Mouse (Mus musculus) C2C12 (cell line): ENCODE data around the gene Sds. TPM values are rescaled to one million over a fixed set of nuclear protein-coding genes. Genes with fewer than 3 reads are reported as not detected.

Source experiments
- H3K27me3 ChIP-seq: one replicate; pipeline ENCODE4 v1.6.1; 2011; ENCODE audit not compliant: control insufficient read depth, insufficient read depth, insufficient read length
- H3K36me3 ChIP-seq: one replicate; pipeline ENCODE4 v1.6.1; 2011; ENCODE audit not compliant: control insufficient read depth, insufficient read depth
- H3K4me3 ChIP-seq: one replicate; pipeline ENCODE4 v1.5.1; 2011; ENCODE audit warnings: mild to moderate bottlenecking, control low read depth; ENCODE audit not compliant: poor library complexity, insufficient read depth, severe bottlenecking
- H3K79me2 ChIP-seq: one replicate; pipeline ENCODE4 v1.6.1; 2011; ENCODE audit not compliant: control insufficient read depth, insufficient read depth
- H3K79me3 ChIP-seq: one replicate; pipeline ENCODE4 v1.6.1; 2011; ENCODE audit warnings: low read depth, control low read depth
- H3ac ChIP-seq: one replicate; pipeline ENCODE3; 2011; ENCODE audit warnings: low read depth; ENCODE audit not compliant: control insufficient read depth, insufficient read length
- CEBPB ChIP-seq: IDR thresholded peaks from one replicate; pipeline ENCODE4 v1.6.1; 2011; ENCODE audit warnings: low read depth, mild to moderate bottlenecking, control low read depth, moderate library complexity
- CTCF ChIP-seq: IDR thresholded peaks from one replicate; pipeline ENCODE4 v1.5.1; 2011; ENCODE audit not compliant: control insufficient read depth, insufficient read depth, insufficient read length
- FOSL1 ChIP-seq: IDR thresholded peaks from one replicate; pipeline ENCODE4 v1.8.0; 2011; ENCODE audit warnings: mild to moderate bottlenecking, low read length; ENCODE audit not compliant: poor library complexity, insufficient read depth, severe bottlenecking
- MAX ChIP-seq: IDR thresholded peaks from one replicate; pipeline ENCODE4 v1.6.1; 2011; ENCODE audit warnings: mild to moderate bottlenecking, control low read depth
- MYOD1 ChIP-seq: IDR thresholded peaks from one replicate; pipeline ENCODE4 v1.6.1; 2011; ENCODE audit warnings: low read depth; ENCODE audit not compliant: control insufficient read depth, insufficient read length
- MYOG ChIP-seq: IDR thresholded peaks from one replicate; pipeline ENCODE4 v1.6.1; 2011; ENCODE audit not compliant: control insufficient read depth, insufficient read length; ENCODE audit errors: extremely low read depth
- USF1 ChIP-seq: IDR thresholded peaks from one replicate; pipeline ENCODE4 v1.6.1; 2011; ENCODE audit warnings: low read depth, mild to moderate bottlenecking, control low read depth, moderate library complexity
- polyA plus RNA-seq: library from polyadenylated mRNA; unstranded; fragments of >200 nt; fragmentation: generic; extraction: Trizol; gene quantifications from one replicate; pipeline ENCODE4 v1.2.1, GENCODE M21; 2012; ENCODE audit warnings: missing spikeins

The Sds gene
- polyA plus RNA-seq, 1 experiment: 0.19 TPM

DNA sequence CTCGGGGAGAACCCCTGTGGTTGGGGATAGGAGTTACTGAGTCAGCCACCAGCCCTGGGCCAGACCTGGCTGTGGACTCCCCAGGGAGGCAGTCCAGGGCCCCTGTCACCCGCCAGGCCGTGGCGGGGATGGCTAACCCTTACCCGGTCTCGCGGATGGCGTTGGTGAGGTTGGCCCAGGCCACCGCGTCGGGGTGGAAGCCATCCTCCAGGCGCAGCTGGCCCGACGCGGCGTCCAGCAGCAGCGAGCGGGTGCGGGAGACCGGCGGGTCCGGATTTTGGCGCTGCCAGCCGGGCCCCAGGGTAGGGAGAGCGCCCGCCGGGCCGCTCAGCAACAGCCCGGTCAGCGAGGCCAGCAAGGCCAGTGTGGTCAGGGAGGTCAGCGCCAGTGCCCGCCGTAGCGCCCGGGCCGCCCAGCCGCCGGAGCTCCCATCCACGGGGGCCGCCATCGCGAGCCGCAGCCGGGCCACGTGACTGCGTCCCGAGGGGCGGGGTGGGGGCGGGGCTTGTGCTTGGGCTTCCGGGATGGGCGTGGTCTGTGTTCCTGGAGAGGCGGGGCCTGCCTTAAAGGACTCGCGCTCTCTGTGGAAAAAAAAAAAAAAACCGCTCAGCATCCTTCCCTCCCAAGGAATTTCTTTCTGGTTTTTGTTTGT is 26.9 kb downstream of the Sds start, which contains the start of gene Plbd2:
TSS of gene Plbd2 (minus strand) at position 482 of the 652 bp plus-strand sequence.
- TF ChIP-seq FOSL1: no peak
- TF ChIP-seq CEBPB: no peak
- TF ChIP-seq USF1: peak; percentile 81
- peak within 1 kb of the TSS; percentile 64 for H3K4me3 ChIP-seq

DNA sequence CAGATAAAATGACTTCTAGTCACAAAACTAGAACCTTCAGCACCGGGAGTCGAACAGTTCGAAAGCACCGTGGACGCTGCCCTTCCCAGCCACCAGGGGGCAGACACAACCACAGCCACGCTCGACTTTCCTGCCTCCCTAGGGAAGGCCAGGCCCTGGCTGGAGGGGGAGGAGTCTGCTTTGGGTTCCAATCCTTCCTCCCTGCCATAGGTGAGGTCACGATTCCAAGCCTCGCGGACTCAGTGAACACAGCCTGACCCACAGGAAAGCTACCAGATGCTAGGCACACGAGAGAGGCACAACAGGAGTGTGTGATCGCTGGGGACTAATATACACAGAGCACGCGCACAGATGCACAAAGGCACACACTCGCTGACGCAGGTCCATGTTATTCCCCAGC is 29.0 kb downstream of the Sds start:
- H3K79me3 ChIP-seq: peaks cover 10% of the 10 kb centered on the region
- H3K79me2 ChIP-seq: peaks cover 25% of the 10 kb centered on the region
- no peak overlapping the region for H3ac ChIP-seq
- TF ChIP-seq CTCF (peak; percentile 94), MYOD1 (no peak)
- no peaks in the 10 kb centered on the region for H3K27me3 ChIP-seq
- no peak overlapping the region for H3K4me3 ChIP-seq
- no peaks in the 10 kb centered on the region for H3K36me3 ChIP-seq

More for the DNA sequence above, 26.9 kb downstream of the Sds start, which contains the start of gene Plbd2:
- Histone ChIP-seq H3K79me3 (peaks cover 14% of the 10 kb centered on the region), H3ac (peak within 1 kb of the TSS; percentile 73), H3K79me2 (peaks cover 25% of the 10 kb centered on the region), H3K27me3 (no peaks in the 10 kb centered on the region), H3K36me3 (no peaks in the 10 kb centered on the region)

DNA sequence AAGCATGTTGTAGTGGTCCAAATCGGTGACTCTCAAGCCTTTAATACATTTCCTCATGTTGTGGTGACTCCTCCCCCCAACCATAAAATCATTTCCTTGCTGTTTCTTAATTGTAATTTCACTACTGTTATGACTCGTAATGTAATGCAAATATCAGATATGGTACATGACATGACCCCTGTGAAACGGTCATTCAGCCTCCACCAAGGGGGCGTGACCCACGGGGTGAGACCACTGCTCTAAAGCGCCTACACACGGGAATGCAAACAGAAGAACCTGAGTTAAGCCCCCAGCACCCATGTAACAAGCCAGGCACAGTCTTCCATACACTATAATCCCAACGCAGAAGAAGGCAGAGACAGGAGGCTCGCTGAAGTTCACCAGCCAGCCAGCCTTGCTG is 29.5 kb downstream of the Sds start:
- Histone ChIP-seq H3K27me3 (no peaks in the 10 kb centered on the region), H3K36me3 (no peaks in the 10 kb centered on the region), H3K4me3 (no peak overlapping the region), H3K79me3 (peaks cover 9% of the 10 kb centered on the region), H3ac (no peak overlapping the region), H3K79me2 (peaks cover 24% of the 10 kb centered on the region)
- no peak for TF ChIP-seq MAX
- TF ChIP-seq USF1: no peak
- TF ChIP-seq MYOD1: no peak
- TF ChIP-seq CEBPB: no peak
- TF ChIP-seq CTCF: no peak
- no peak for TF ChIP-seq MYOG
- no peak for TF ChIP-seq FOSL1

DNA sequence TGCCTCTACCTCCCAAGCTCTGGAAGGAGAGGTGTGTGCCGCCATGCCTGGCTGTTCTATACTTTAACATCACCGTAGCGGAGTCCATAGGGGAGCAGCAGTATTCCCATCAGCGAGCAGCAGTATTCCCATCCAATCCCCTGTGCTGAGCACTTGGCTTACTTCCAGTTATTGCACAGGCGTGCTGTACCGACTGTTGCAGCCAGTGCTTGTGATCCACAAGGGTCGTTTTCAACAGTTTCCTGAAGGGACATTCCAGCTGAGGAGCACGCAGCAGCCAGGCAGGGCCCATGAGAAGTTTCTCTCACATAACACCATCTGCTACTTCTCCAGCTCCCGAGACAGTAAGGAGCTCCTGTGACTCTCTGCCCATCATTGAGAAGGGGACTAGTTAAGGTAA is 30.2 kb downstream of the Sds start:
- TF ChIP-seq MAX (no peak), FOSL1 (no peak), CEBPB (no peak), MYOD1 (no peak)
- H3K79me2 ChIP-seq: peaks cover 17% of the 10 kb centered on the region
- no peak overlapping the region for H3K4me3 ChIP-seq
- H3ac ChIP-seq: no peak overlapping the region
- H3K79me3 ChIP-seq: peaks cover 3% of the 10 kb centered on the region
- H3K36me3 ChIP-seq: no peaks in the 10 kb centered on the region
- H3K27me3 ChIP-seq: no peaks in the 10 kb centered on the region

DNA sequence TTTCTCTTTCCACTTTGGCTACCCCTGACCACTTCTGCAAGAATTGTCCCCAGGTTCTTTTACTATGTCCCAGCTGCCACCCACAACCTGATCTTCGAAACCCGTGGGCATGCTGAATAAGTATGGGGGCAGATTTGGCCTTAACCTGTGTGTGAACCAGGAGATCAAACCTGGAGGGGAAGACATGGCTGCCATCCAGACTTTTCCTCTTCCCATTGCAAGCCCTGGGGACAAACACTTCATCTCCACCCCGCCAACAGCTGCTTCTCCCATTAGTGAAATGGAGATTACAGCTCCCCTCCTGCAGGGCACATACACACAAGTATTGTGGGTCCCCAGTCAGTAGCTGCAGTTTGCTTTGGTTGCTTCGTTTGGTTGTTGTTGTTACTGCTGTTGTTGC is 31.0 kb downstream of the Sds start:
- Histone ChIP-seq H3K36me3 (no peaks in the 10 kb centered on the region), H3K79me2 (peaks cover 9% of the 10 kb centered on the region), H3K27me3 (no peaks in the 10 kb centered on the region), H3ac (no peak overlapping the region), H3K79me3 (no peaks in the 10 kb centered on the region), H3K4me3 (no peak overlapping the region)
- no peak for TF ChIP-seq CEBPB
- TF ChIP-seq MYOG: no peak
- TF ChIP-seq CTCF: no peak
- TF ChIP-seq FOSL1: no peak
- no peak for TF ChIP-seq MAX
- TF ChIP-seq USF1: no peak
- TF ChIP-seq MYOD1: no peak

DNA sequence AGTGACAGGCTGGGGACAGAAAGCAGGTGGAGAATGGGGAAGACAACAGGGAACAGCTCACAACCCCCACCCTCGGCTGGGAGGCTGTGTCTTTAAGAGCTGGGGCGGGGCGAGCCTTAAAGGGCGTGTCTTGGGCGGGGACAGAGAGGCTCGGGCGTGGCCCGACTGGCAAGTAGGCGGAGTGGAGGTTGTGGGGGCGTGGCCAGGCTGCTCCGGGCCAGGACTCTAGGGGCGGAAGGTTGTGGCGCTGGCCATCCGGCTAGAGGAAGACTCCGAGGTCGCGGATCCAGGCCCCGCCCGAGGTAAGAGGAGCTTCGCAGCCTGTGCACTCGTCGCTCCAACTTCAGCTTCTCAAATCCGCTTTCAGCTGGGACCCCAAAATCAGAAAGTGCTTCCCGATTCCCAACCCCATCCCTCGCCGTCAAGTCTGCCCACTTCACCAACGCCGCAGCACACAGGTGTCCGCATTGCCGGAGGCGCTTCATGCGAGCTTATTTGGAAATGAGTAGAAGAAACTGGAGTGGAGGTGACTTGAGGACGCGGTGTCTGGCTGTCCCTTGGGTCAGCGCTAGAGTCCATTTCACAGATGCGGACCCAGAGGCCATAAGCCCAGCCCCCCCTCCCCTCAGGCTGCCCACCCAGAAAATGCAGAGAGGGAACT is 34.8 kb downstream of the Sds start, which contains the start of gene Slc8b1:
TSS of gene Slc8b1 (plus strand) at position 187 of the 661 bp plus-strand sequence.
- Histone ChIP-seq H3K79me3 (peaks cover under 1% of the 10 kb centered on the region), H3K36me3 (no peaks in the 10 kb centered on the region), H3K4me3 (peak within 1 kb of the TSS; percentile 34), H3K79me2 (peaks cover 5% of the 10 kb centered on the region), H3K27me3 (no peaks in the 10 kb centered on the region), H3ac (peak within 1 kb of the TSS; percentile 41)
- TF ChIP-seq CTCF (no peak), FOSL1 (no peak), MYOD1 (no peak), CEBPB (no peak), MYOG (no peak), USF1 (no peak), MAX (no peak)
